Mouse (Mus musculus) embryonic stem cell, embryonic (primary cell): ENCODE measurements around the gene Rpl13a.

Experiments
- CTCF ChIA-PET, 4 experiments: fragments of 300-600 bp in 2 of 4; fragments of 350-600 bp in 2 of 4; sonication (Branson Sonifier 250); formaldehyde crosslinking; loops; one replicate each; lab custom pipeline; 2022; ENCODE audit warnings: inconsistent platforms in 2 of 4; lab: Charles Lee
- POLR2A ChIA-PET, 4 experiments: fragments of 300-600 bp in 2 of 4; fragments of 350-600 bp in 2 of 4; sonication (Branson Sonifier 250); formaldehyde crosslinking; loops; one replicate each; lab custom pipeline; 2022; ENCODE audit warnings: antibody characterized with exemption in 4 of 4, inconsistent platforms in 1 of 4; lab: Charles Lee

The Rpl13a gene

DNA sequence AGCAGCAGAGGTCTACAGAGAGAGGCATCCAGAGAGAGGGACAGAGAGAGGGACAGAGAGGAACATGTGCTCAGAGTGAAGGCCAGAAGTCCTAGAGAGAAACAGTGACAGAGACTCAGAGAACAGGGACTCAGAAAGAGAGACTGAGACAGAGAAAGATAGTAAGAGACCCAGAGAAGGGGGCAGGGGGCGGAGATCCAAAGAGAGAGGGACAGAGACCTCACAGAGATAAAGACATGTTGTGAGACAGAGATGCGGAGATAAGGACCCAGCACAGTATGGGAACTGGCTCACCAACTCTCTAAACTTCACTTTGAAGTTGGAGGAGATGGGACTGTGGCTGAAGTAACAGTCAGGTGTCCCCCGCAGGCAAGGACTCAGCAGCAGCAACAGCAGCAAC, 6.8 kb upstream of the Rpl13a start:
- ChIA-PET POLR2A (interaction anchor here in 3 of 4 experiments (0.6 to 2.0 kb wide), 23 partner anchors 7 to 226 kb away, joined by 3 to 45 read pairs (median 6); partner anchors contain the start of genes Aldh16a1 (in 2 of the 3), Pih1d1 (in 2 of the 3), Rps11 (in 2 of the 3) and Ccdc155 (in 1 of the 3)), CTCF (interaction anchor here in 3 of 4 experiments (0.6 to 1.6 kb wide), 8 partner anchors 42 to 485 kb away, joined by 3 to 8 read pairs (median 4); partner anchors contain the start of gene Irf3 (in 1 of the 3))

DNA sequence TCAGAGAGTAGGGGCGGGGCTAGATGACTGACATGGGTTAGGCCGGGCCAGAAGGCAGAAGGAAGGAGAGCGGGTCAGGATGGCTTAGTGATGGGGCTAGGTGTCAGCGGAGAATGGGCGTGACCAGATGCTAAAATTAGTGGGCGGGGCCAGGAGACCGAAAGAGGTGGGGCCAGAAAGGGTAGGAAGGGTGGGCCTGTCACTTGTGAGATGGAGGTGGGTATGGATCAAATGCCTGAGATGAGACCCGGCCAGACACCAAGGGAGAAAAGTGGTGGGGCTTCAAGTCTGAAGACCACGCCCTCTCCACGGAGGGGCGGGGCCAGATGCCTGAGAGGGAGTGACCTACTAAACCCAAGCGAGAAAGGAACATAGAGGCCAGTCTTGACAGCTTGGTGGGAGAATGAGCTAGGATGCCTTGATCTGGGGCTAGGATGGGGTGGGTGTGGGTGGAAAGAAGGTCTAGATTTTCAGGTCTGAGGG, 6.0 kb upstream of the Rpl13a start:
- ChIA-PET POLR2A (interaction anchor here (0.6 to 2.0 kb wide), 51 partner anchors 8 to 261 kb away, joined by 3 to 45 read pairs (median 4); partner anchors contain the start of genes Aldh16a1 (in 3 of the 4), Pih1d1 (in 3 of the 4), Prmt1 (in 2 of the 4) and Rcn3 (in 2 of the 4)), CTCF (interaction anchor here (0.6 to 1.6 kb wide), 28 partner anchors 16 to 484 kb away, joined by 3 to 8 read pairs (median 4); partner anchors contain the start of genes Kcna7 (in 2 of the 4), Aldh16a1 (in 1 of the 4), Ccdc155 (in 1 of the 4) and Irf3 (in 1 of the 4))

- ChIA-PET POLR2A (interaction anchor here (0.7 to 2.0 kb wide), 44 partner anchors 8 to 262 kb away, joined by 3 to 45 read pairs (median 4); partner anchors contain the start of genes Aldh16a1 (in 3 of the 4), Pih1d1 (in 3 of the 4), Prmt1 (in 2 of the 4) and Rcn3 (in 2 of the 4)), CTCF (interaction anchor here in 3 of 4 experiments (0.7 to 1.6 kb wide), 17 partner anchors 17 to 314 kb away, joined by 3 to 8 read pairs (median 4); partner anchors contain the start of genes Kcna7 (in 2 of the 3), Aldh16a1 (in 1 of the 3), Ccdc155 (in 1 of the 3) and Pih1d1 (in 1 of the 3))
Measured at GRCm38 (mm10) chr7:45133446-45134159, 5.0 kb upstream of the Rpl13a start.

GRCm38 (mm10) chr7:45131850-45132249, 3.3 kb upstream of the Rpl13a start:
- CTCF ChIA-PET = interaction anchor here in 2 of 4 experiments (0.5 to 1.4 kb wide), 4 partner anchors 41 to 319 kb away, joined by 3 to 5 read pairs (median 4); no protein-coding TSS in a partner anchor
- POLR2A ChIA-PET = interaction anchor here in 3 of 4 experiments (0.6 to 16.5 kb wide), 42 partner anchors 8 to 317 kb away, joined by 3 to 596 read pairs (median 4); partner anchors contain the start of genes Aldh16a1 (in 2 of the 3), Fcgrt (in 2 of the 3), Pih1d1 (in 2 of the 3) and Prmt1 (in 2 of the 3)

GRCm38 (mm10) chr7:45129776-45130512, 1.4 kb upstream of the Rpl13a start:
- ChIA-PET POLR2A (interaction anchor here in 3 of 4 experiments (0.5 to 16.5 kb wide), 77 partner anchors 9 to 571 kb away, joined by 3 to 596 read pairs (median 5); partner anchors contain the start of genes Aldh16a1 (in 3 of the 3), Pih1d1 (in 3 of the 3), Prmt1 (in 3 of the 3) and Rras (in 3 of the 3)), CTCF (interaction anchor here in 2 of 4 experiments (0.6 to 2.2 kb wide), 7 partner anchors 26 to 212 kb away, joined by 3 to 7 read pairs (median 3); no protein-coding TSS in a partner anchor)

DNA sequence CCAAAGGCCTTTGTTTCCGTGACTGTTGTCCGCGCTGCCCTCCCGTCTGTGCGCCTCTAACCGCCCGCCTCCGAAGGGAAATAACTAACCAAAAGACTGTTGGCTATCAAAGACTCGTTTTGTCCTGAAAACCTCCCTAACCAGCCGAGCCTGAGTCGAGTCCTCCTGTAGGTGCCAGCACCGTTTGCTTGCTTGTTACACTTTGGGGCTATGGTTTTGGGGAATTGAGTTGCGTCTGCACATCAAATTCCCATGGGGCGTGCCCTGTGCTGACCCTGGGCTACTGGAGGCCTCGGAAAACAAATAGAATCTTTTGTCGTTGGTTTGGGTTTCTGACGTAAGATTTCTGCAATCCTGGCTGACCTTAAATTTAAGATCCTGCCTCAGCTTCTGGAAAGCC, 757 bp upstream of the Rpl13a start:
- ChIA-PET POLR2A (interaction anchor here in 3 of 4 experiments (0.5 to 16.5 kb wide), 62 partner anchors 9 to 572 kb away, joined by 3 to 596 read pairs (median 6); partner anchors contain the start of genes Aldh16a1 (in 3 of the 3), Pih1d1 (in 3 of the 3), Prmt1 (in 3 of the 3) and Rras (in 3 of the 3)), CTCF (interaction anchor here in 3 of 4 experiments (0.5 to 2.2 kb wide), 6 partner anchors 10 to 258 kb away, joined by 3 to 7 read pairs (median 4); partner anchors contain the start of genes Aldh16a1 (in 1 of the 3) and Pih1d1 (in 1 of the 3))

DNA sequence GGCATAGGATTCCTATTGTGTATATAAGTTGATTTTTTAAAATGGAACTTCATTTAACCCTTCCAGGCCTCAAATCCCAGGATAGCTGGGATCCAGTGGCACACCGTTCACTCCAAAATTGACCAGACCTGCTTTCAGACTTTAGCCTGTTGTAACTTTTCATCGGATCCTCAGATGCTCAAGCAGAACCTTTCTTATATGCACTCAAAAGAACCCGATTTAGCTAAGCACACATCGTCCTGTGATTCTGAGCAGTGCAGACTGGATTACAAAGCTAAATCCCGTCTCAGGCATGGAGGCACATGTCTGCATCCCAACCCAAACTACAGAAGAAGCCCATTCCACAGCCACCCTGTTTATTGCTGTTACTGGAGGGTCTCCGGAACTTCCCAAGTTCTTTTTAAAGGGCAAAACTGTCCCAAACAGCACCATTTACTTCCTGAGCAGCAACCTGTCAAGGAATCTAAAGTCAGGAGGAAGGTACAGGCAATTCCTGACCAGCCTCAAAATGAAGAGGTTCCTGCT, 799 bp downstream of the Rpl13a start:
- CTCF ChIA-PET = interaction anchor here in 1 of 4 experiments (1.1 kb wide), 1 partner anchor 9 kb away, joined by 3 read pairs; the partner anchor contains the start of genes Flt3l and Gm45713
- POLR2A ChIA-PET = interaction anchor here in 3 of 4 experiments (0.6 to 16.5 kb wide), 46 partner anchors 8 to 423 kb away, joined by 3 to 596 read pairs (median 5); partner anchors contain the start of genes Aldh16a1 (in 3 of the 3), Pih1d1 (in 3 of the 3), Prmt1 (in 3 of the 3) and Fcgrt (in 2 of the 3)

GRCm38 (mm10) chr7:45126844-45127699, 1.5 kb downstream of the Rpl13a start:
- ChIA-PET POLR2A (interaction anchor here in 3 of 4 experiments (0.5 to 16.5 kb wide), 59 partner anchors 7 to 424 kb away, joined by 3 to 596 read pairs (median 5); partner anchors contain the start of genes Aldh16a1 (in 3 of the 3), Pih1d1 (in 3 of the 3), Prmt1 (in 3 of the 3) and Fcgrt (in 2 of the 3)), CTCF (interaction anchor here in 1 of 4 experiments (0.5 to 1.1 kb wide), 2 partner anchors 9 to 76 kb away, joined by 3 read pairs; partner anchors contain the start of genes Flt3l and Gm45713)

DNA sequence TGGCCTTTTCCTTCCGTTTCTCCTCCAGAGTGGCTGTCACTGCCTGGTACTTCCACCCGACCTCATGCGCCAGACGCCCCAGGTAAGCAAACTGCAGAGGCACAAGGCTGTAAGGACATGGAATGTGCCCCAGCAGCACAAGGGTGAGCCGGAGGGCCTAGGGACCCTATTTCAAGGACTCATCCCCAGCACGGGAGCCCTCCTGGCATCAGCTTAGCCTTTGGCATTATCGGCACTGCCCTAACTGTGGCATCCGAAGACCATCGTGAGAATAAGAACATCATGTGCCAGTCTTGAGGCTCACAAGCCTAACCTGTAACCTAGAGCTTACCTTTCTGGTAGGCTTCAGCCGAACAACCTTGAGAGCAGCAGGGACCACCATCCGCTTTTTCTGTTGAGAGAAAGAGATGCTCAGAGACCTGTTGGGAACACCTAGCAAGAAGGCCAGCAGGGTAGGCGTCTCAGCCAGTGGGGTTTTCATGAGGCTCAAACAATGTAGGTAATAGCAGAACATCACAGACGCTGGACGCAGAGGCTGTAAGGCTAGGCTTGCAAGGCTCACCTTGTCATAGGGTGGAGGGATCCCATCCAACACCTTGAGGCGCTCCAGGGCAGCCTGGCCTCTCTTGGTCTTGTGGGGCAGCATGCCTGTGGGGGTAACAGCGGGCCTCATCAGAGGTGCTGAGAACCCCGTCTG, 2.3 kb downstream of the Rpl13a start:
- POLR2A ChIA-PET = interaction anchor here (0.5 to 16.5 kb wide), 66 partner anchors 8 to 770 kb away, joined by 3 to 596 read pairs (median 5); partner anchors contain the start of genes Aldh16a1 (in 3 of the 4), Fcgrt (in 3 of the 4), Flt3l (in 3 of the 4) and Gm45713 (in 3 of the 4)

GRCm38 (mm10) chr7:45125649-45126048, 2.9 kb downstream of the Rpl13a start:
- POLR2A ChIA-PET = interaction anchor here (0.6 to 16.5 kb wide), 78 partner anchors 8 to 771 kb away, joined by 3 to 596 read pairs (median 4); partner anchors contain the start of genes Aldh16a1 (in 3 of the 4), Fcgrt (in 3 of the 4), Flt3l (in 3 of the 4) and Gm45713 (in 3 of the 4)
- CTCF ChIA-PET = interaction anchor here in 3 of 4 experiments (0.6 to 1.5 kb wide), 4 partner anchors 11 to 134 kb away, joined by 3 to 5 read pairs (median 4); partner anchors contain the start of genes Flt3l (in 1 of the 3) and Gm45713 (in 1 of the 3)

More for the DNA sequence above, 2.3 kb downstream of the Rpl13a start:
- CTCF ChIA-PET = interaction anchor here in 2 of 4 experiments (0.5 to 0.6 kb wide), 2 partner anchors 76 to 135 kb away, joined by 3 read pairs; no protein-coding TSS in a partner anchor

DNA sequence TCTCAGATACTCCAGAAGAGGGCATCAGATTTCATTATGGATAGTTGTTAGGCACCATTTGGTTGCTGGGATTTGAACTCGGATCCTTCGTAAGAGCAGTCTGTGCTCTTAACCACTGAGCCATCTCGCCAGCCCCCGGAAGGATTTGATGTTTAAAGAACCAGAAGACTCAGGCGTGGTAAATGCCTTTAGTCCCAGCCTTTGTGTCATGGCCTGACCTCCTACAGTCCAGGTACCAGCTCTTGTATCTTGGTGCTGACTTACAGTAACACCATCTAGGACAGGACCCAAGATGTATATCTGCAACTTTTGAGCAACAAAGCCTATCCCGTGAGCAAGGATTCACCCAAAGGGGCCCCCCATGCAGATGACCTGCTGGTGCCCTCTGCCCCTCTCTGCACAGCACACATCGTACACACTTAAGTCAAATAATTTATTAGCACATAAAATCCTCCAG, 3.4 kb downstream of the Rpl13a start:
- ChIA-PET CTCF (interaction anchor here in 3 of 4 experiments (0.6 to 1.5 kb wide), 6 partner anchors 11 to 134 kb away, joined by 3 to 5 read pairs (median 4); partner anchors contain the start of genes Flt3l (in 1 of the 3) and Gm45713 (in 1 of the 3)), POLR2A (interaction anchor here (0.6 to 16.5 kb wide), 75 partner anchors 7 to 592 kb away, joined by 3 to 596 read pairs (median 4); partner anchors contain the start of genes Aldh16a1 (in 3 of the 4), Fcgrt (in 3 of the 4), Flt3l (in 3 of the 4) and Gm45713 (in 3 of the 4))

GRCm38 (mm10) chr7:45124224-45125143, 4.1 kb downstream of the Rpl13a start, which contains the start of gene Rps11:
Rps11 (minus strand) TSS chr7:45124439.
- ChIA-PET CTCF (interaction anchor here in 2 of 4 experiments (1.0 to 1.5 kb wide), 4 partner anchors 12 to 74 kb away, joined by 3 to 5 read pairs (median 4); partner anchors contain the start of genes Flt3l (in 1 of the 2) and Gm45713 (in 1 of the 2)), POLR2A (interaction anchor here (0.6 to 16.5 kb wide), 98 partner anchors 7 to 593 kb away, joined by 3 to 596 read pairs (median 4); partner anchors contain the start of genes Aldh16a1 (in 3 of the 4), Fcgrt (in 3 of the 4), Flt3l (in 3 of the 4) and Gm45713 (in 3 of the 4))
